Mouse (Mus musculus) adrenal gland, adult 2 months (tissue): ENCODE results near the gene Pik3r2. TPM values are rescaled to one million over a fixed set of nuclear protein-coding genes. Genes with fewer than 3 reads are reported as not detected.
A peak's percentile ranks its signal among the peaks of the same experiment; 100 is the strongest.
"Not testable (repeated sequence)": the region's sequence is repeated elsewhere in the genome, so short reads cannot be mapped to it uniquely, and the experiment has no call there.

Experiments used
- DNase-seq: peaks from one replicate; pipeline ENCODE4 v3.0.0; 2021
- long read RNA-seq: library from polyadenylated mRNA; stranded (forward); transcript quantifications from one replicate; pipeline ENCODE4 v2.0.0, GENCODE M21; 2021
- polyA plus RNA-seq: library from polyadenylated mRNA; depleted of rRNA; stranded (reverse); fragments of >200 nt; gene quantifications from 2 replicates; pipeline ENCODE4 v1.2.3, GENCODE M21; 2012; rRNA removed
- total RNA-seq, 2 experiments: library from RNA; stranded (reverse); gene quantifications; 2 replicates each; pipeline ENCODE4 v1.2.3; 2021

Pik3r2 gene
- 10 to 100 TPM; 37.2 to 49.0 TPM for total RNA-seq
- polyA plus RNA-seq = 296 and 305 TPM in 2 replicates
- long read RNA-seq, transcript Pik3r2-201 (16 exons, 3,165 nt) = major isoform, 63 of 86 reads
- long read RNA-seq, partial matches to known transcripts = 8 of 86 reads
- long read RNA-seq, other reads (novel, unspliced or antisense) = 15 of 86 reads

DNA sequence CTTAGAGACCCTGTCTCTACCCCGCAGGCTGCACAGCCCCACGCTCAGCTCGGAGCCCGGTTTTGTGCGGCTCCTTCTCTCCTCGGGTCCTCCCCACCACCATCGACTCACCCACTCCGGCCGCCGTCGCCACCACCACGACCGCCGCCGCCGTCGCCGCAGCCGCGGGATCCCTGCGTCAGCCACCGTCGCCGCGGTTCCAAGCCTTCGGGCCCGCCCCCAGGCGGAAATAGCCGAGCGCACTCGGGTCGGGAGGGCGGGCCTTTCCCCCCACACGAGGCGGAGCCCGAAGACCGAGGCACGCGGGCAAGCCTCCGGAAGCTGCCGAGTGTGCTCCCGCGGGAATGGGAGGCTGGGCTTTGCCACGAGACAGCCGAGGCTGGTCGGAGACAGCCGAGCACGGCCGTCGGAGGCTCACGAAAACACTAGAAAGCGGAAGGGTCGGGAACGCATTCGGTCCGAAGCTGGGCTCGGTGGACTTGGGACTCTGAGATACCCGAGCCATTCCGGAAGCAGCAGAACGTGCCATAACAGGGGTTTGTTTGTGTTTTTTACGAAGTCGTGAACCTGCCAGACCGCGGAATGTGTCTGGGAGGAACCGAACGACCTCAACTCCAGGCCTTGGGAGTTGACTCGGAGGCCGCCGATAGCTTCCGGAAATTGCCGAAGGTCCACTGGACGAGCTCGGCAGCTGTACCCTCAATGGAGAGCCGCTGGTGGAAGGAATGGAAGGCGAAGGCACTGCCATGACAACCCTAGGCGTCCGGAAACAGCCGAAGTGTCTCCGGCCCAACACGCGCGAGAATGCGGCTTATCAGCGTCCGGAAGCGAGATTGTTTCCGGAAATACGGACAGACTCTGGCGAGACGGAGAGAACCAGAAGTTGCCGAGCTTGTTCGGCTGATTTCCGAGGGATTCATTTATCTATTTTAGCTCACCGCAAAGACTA, at the start of gene Pik3r2:
TSS of gene Pik3r2 (minus strand) at position 218 of the 949 bp plus-strand sequence.
- DNase-seq = peak; percentile 98

DNA sequence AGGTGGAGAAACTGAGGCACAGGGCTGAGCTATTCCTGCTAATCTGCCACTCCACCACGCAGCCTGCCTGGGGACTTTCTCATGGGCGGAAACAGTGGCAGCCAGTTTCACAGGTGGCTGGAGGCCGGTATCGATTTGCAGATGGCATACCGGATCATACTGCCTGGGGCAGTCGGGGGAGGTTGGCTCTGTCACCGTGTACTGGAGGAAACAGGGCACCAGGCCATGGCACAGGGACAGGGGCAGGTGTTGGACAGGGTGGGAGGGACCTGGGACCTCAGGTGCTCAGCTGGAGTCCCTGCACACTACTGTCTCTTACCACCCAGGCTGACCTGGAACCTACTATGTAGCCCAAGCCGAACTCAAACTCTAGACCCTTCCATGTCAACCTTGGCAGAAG, 49.3 kb upstream of the Pik3r2 start:
- no peak for DNase-seq

DNA sequence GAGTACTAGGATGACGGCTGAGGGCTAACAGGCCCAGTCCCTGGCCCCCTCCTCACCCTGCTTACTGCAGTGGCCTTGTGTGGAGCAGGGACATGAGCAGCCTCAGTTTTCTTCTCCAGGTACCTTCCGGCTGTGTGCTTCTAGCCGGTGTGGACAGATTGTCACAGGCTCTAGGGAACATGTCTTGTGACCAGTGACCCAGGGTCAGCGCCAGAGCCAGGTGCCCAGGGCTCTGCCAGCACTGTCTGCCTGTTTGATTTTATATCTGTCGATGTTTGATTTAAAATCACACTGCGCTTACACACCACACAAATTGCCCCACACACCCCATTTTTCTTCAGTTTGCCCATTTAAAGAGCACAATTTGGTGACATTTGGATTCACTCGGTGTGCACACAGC, 47.3 kb upstream of the Pik3r2 start:
- no peak for DNase-seq

DNA sequence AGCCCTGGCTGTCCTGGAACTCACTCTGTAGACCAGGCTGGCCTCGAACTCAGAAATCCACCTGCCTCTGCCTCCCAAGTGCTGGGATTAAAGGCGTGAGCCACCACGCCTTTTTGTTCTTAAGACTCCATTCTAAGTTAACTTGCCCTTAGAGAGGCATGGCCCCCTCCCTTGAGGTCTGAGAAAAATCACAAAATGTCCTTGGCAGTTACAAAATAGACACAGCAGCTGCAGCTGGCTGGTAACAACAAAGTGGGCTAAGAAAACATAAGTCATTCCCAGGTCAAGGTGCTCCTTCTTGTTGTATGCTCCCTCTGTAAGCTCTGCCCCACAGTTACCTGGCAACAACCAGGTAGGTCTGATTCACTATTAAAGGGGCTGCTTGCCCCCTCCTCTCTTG, 46.1 kb upstream of the Pik3r2 start:
- DNase-seq = not testable (repeated sequence)

DNA sequence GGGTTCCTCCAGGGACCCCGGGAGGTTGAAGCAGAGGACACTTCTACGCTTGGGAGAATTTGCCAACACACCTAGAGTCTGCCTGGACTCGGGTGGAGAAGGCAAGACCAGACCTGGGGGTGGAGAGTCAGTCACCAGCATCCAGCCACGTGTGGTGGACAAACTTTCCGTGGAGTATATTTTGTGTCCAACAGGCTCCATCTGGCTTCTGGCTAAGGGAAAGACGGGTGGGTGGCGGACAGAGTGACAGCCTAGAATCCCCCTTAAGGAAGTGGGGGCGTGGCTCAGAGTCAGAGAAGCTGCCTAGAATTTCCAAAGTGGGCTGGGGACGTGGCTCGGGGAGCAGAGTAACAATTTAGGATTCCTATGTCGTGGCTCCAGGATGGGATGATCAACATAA, 45.5 kb upstream of the Pik3r2 start:
- no peak for DNase-seq

DNA sequence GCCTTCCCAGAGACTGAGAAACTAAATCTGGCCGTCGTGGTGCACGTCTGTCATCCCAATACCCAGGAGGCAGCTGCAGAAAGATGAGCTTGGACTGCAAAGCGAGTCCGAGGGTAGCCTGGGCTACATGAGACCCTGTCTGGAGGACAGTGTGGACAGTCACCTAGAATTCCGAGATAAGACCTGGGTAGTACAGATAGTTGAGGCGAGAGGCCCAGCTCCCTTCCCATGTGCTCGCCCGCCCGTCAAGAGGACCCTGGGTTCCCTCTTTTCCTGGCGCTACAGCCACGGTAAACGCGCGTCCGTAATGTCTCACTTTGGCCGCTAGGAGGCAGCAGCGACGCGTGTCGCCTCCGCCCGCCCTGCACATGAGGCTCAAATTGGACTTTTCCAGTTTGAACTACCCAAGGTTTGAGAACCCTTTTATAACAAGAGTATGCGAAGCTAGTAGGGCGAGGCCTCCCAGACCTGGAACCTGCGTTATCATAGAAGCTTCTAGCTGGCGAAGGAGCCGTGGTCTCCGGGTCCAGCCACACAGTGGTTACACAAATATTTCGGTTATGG, 45.0 kb upstream of the Pik3r2 start:
- peak; percentile 52 for DNase-seq

DNA sequence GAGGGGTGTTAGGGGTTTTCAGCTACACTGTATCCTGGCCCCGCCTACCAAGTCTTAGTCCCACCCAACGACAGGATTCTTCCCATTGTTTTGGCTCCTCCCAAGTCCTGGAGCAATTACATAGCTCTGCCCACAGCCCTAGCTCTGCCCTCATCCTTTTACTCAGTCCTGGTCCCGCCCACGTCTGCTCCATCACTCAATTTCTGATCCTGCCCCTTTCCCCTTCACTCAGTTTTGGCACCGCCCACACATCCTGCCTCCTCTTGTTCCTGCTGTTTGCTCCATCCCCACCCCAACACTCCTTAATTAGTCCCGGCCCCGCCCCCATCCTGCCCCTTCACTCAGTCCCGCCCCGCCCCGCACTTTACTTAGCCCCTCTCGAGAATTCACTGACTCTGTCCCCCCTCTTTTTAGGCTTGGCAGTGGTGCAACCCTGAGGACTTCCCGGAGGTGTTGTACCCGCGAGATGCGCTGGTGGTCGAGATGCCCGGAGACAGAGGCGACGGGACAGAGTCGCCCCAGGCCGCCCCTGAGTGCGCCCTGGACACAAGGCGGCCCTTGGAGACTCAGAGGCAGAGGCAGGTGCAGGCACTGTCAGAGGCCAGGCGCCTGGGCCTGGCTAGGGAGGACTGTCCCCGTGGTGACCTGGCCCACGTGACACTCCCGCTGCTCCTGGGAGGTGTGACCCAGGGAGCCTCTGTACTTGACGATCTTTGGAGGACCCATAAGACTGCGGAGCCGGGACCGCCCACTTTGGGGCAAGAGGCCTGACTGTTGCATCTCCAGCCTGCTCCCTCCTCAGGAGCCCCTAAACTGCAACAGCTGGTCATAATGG, 43.8 kb upstream of the Pik3r2 start:
- DNase-seq = peak; percentile 69

DNA sequence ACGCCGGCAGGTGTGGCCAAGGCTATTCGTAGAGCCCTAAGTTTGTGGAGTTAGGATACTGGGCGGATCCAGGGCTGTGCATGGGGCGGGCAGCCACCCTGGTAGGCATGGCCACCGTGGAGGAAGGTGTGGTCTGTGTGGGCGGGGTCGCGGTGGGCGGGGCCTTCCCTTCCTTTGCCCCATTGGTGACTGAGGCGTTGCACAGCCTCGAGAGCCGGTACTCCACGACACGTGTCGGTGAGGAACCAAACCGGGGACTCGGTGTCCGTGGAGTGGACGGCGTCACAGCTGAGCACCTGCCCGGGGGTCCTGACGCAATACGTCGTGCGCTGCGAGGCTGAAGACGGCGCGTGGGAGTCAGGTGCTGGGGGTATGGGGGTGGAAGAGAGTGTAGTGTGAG, 40.2 kb upstream of the Pik3r2 start:
- DNase-seq = peak; percentile 55

DNA sequence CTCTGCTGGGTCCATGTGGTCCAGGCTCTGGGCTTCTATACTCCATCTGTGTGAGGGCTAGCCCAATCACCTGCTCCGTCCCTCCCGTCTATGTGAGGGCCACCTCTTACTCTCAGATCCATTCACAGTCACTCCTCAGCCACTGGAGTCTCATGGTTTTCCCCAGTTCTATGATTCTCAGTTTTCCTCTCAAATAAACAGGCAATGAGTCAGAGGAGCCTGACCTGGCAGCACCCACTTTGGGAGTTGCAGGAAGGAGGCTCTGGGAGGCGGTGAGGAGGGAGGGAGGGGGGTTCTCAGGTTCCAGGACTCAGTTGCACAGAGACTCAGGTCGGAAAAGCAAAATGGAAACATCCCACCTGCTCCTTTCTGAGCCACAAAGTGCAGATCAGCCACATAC, 36.4 kb upstream of the Pik3r2 start:
- no peak for DNase-seq

DNA sequence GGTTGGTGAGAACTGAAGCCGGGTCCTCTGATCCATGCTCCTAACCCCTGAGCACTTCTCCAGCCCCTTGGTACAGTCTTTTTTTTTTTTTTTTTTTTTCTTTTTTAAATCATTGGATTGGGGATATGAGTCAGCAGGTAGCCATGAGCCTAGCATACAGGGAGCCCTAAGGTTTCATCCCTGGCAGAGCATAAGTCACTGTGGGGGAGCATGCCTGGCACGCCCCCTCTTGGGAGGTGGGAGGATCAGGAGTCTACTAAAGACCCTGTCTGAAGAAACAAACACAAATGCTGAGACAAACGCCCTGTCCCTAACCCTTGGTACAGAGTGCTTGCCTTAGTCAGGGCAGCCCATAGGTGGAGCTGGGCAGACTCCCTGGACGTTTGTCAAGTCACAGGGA, 35.5 kb upstream of the Pik3r2 start:
- no peak for DNase-seq

DNA sequence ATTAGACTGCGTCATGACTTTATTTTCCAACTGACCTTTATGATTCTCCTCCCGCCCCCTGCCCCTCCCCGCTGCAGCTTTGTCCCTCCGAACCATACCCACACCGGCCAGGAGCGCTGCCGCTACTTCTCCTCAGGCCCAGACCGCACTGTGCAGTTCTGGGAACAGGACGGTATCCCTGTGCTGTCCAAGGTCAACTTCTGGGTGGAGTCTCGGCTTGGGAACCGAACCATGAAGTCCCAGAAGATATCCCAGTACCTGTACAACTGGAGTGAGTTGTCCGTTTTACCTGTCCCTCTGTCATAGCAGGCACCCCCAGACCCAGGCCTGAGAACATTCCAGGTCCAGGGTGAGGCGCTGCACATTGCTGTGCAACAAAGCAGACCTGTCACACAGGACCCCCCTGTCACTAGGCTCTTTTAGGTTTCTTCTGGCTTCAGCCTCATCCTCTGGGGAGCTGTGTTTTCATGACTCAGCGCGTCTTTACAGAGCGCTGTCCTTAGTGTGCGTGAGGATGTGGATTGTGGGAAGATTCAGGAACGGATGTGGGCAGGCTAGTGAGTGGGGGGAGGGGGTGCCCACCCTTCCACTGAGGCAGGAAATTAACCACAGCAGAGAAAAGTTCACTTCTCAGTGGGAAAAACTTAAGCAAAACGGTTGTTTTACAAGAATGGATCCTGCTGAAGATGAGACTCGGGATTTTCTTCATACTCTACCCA, 34.6 kb upstream of the Pik3r2 start:
- DNase-seq = no peak

DNA sequence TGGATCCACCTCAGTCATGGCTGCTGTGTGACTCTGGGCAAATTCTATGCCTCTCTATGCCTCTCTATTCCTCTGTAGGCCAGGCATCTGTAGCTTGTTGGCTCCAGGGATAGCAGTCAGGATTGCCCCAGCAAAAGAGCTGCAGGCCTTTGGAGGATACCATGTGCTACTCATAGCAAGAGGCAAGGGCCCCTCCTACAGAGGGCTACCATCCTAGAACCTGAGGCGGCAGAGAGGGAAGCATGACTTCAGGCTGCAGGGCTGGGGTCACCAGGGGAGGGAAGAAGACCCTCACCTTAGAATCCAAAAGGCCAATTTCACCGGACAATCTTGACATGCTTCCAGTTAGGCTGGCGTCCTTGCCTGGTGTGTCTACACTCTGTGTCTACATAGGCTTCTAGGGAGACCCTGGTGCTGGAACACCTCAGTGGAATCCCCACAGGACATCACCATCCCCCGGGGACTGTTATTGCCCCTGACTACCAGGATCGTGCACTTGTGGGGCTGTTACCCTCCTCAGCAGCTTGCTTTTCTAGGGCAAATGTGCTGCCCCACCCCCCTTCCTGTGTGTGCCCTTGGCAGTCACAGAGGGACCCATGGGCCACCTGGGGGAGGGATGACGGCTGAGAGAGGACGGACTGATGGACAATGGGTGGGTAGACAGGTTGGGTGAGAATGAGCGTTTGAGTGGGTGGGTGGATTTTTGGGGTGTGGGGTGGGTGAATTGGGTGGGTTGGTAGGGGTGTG, 32.6 kb upstream of the Pik3r2 start:
- DNase-seq = no peak

DNA sequence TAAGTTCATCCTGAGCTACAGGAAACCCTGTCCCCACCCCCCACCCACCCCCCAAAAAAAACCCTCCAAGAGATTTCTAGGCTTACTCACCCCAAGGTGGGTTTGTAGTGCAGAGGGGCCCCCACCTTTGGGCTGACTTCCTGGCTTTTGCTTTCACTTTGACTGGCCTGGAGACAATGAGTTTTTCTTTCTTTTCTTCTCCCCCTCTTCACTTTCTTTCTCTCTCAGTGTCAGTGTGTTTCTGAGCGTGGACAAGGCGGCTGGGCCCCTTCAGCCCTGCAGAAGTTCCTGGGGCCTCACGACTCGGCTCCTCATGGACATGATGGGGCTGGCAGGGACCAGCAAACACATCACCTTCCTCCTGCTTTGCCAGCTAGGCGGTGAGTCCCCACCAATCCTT, 31.7 kb upstream of the Pik3r2 start, which contains the start of gene Il12rb1:
TSS of gene Il12rb1 (plus strand) at position 211 of the 400 bp plus-strand sequence.
- DNase-seq = no peak

DNA sequence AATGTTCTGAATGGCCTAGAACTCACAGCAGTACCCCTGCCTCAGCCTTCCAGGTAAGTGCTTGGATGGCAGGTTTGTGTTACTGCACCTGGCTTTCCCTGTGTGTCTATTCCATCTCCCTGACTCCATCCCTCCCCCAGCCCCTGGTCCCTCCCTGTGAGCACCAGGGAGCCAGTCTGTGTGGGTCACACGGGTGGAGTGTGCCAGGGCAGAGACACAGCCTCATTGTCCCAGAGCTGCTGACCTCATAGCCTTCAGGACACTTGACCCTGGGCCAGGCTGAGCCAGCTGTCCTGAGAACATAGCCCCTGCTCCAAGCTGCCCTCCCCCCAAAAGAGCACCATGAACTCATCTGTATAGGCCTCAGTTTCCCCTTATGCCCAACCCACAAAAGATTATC, 30.8 kb upstream of the Pik3r2 start:
- no peak for DNase-seq

DNA sequence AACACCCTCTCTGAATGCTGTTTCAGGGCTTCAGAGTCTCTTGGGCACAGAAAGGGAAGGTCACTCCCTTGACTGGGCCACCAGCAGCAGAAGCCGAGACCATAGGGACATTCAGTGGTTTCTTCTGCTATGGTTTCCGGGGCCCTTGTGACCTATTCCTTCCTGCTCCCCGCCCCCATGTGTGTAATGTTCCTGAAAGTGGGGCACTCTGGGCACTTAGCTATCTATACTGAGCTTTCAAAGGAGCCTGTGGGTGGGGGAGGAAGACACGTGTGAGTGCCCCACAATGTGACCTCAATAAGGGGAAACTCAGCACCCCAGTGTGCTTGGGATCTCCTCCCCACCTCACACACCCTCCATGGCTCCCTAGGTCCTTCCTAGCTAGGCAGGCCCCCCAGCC, 30.0 kb upstream of the Pik3r2 start:
- DNase-seq = no peak

DNA sequence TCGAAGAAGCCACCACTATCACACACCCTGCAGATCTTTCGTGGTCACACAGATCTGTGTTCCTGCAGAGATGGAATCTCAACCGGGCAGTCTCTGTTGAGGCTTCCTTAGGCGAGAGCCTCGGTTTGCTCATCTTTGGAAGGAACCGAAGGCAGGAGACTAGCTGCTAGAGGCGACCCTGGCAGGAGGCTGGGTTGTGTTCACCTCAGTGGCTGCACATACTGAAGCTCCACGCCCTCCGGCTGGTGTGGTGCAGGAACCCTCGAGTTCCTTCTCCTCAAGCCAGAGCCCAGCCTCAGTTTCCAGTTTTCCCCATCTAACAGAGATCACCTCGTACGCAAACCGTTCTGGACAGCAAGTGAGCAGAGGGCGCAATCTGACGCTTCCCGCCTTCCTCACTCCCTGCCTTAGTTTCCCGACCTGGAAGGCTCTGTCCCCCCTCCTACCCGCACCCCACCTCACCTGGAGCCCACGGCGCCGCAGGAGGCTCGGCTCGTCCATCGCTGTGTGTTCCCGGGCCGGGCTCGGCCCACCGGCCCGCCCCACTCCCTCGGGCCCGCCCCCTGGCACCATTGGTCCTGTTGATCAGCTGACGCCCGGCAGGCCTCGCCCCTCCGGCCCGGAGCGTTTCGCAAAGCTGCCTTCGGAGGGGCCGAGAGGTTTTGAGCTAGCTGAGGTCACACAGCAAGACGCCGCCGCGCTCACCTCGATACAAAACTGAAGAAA, 28.1 kb upstream of the Pik3r2 start, which contains the start of gene Mast3:
TSS of gene Mast3 (minus strand) at position 574 of the 726 bp plus-strand sequence.
- peak; percentile 94 for DNase-seq

DNA sequence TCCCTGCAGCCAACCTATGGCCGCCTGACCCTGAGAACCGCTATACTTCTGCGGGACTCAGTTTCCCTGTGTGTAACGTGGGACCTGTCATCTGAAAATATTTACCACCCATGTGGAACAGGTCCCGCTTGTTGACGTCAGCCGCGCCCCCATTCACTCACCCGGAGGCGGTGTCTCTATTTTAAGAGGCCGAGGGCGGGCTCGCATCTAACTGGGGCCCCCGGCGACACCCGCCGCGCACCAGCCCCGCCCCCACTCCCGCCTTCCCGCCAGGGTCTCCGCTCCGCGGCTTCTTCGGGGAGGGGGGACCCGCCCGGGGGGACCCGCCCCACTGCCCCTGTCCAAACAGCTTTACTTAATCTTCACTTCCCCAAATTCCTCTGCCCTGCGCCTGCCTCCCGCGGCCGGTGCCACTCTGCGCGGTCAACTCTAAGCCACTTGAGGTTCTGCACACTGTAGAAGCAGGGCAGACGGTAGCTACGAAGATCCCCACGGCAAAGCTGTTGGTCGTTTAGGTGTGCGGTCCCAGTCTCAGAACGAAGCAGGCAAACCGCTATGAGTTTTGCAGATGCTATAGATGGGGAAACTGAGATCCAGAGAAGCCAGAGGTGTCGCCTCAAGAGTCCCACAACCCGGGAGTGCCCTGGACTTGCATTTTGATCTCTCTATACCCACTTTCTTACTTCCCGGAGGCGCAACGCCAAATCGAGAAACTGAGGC, 27.4 kb upstream of the Pik3r2 start:
- peak; percentile 48 for DNase-seq

DNA sequence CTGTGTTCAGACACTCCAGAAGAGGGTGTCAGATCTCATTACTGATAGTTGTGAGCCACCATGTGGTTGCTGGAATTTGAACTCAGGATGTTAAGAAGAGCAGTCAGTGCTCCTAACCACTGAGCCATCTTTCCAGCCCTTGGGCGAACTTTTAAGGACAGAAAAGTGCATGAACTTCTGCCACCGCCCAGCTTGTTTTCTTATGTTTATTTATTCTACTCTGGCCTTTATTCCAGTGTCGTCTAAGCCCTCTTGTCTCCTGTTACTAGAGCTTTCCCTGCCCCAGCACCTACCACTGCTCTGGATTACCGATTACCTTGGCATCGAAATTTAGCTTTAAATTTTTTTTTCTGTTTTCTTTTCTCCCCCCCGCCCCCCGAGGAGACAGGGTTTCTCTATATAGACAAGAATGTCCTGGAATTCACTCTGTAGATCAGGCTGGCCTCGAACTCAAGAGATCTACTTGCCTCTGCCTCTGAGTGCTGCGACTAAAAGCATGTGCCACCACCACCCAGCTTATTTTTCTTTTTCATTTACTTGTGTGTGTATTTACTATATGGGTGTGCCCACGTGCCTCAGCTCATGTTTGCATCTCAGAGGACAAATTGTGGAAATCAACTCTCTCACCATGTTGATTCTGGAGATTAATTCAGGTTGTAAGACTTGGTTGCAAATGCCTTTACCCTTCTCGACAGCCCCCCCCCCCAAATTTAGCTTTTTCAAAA, 26.4 kb upstream of the Pik3r2 start:
- DNase-seq = no peak

DNA sequence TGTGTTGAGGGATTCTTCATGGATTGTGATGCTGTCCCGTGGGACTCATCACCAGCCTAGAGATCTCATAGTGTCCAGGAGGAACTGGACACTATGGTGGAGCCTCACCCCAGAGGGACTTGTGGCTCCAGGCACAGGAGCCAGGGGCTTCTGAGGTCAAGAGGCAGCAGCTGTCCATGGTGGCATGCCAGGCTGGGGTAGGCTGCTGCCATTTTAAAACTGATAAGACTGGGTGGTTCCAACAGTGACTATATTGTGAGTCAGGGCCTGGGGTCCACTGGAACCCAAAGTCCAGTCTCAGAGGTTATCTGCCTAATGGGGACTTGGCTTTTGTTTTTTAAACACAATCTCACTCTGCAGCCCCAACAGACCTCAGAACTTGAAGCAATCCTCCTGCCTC, 25.3 kb upstream of the Pik3r2 start:
- DNase-seq = no peak
